Mouse (Mus musculus) MN1 (cell line): Measurements from ENCODE around the gene Gm8159.
A peak's percentile ranks its signal among the peaks of the same experiment; 100 is the strongest.
"Not testable (repeated sequence)": the region's sequence is repeated elsewhere in the genome, so short reads cannot be mapped to it uniquely, and the experiment has no call there.

Experiments
- DNase-seq: peaks from one replicate; pipeline ENCODE4 v3.0.0-alpha.2; 2016; ENCODE audit warnings: low spot score

Gene Gm8159

DNA sequence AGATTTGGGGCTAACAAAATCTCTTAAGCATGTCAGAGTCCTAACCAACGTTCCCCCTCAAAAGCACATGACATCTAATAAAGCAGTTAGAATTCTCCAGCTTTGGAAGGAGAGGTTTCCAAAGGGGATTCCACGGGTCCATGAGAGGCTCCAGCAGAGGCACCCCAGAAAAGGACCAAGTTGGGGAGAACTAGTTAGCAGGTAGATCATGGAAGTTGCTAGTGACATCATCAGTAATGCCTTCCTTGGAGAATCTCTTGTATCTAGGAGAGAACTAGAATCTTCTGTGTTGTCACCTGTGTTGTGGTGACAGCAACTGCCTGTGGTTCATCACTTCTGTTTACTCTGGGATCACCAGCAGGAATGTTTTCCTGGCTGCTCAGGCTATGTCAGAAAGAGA is at the start of gene Gm8159:
Gene Gm8159 (plus strand): TSS at position 301 of the 400 bp plus-strand sequence.
- not testable (repeated sequence) for DNase-seq

DNA sequence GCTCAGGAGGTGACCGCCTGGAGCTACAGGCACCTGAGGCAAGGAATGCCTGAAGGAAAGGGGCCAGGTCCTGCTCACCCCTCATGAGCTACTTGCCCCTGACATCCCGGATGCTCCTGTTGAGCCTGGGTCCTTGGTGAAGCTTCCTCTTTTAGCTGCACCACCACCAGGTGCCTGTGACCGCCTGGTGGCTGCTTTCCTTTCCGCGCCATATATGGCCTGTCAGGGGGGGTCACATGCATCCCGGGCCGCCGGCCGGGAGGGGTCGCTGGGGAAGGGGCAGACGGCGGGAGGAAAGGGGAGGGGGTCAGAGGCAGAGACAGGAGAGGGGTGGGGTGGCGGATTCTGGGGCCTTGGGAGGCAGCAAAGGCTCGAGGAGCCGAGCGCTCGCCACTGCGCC is 17.2 kb downstream of the Gm8159 start:
- DNase-seq, result peak; percentile 4

DNA sequence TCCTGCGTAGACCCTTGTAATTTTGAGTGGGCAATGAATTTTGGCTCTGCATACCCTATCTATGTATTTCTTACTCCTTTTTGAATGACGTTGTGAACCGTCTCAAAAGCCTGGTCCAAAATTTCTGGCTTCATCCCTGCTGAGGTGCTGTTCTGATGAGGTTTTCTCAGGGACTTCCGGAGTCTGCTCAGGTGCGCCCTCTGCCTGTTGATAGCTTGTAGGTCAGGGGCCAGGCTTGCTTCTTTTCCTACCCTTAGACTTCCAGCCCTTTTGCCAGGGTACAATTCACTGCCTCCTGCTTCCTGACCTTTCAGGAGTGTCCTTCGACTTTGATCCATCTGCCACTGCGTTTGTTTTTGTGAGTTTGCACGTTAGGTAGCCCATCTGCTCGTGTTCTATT is 18.2 kb downstream of the Gm8159 start:
- DNase-seq, result not testable (repeated sequence)

GRCm38 (mm10) chr14:4663892-4664291 is 31.7 kb downstream of the Gm8159 start, which contains the start of gene Gm3239:
Gene Gm3239, plus strand, starts transcription at chr14:4664192.
- not testable (repeated sequence) for DNase-seq
